Mouse (Mus musculus): ENCODE measurements around the gene Pi4ka. TPM values are rescaled to one million over a fixed set of nuclear protein-coding genes. Genes with fewer than 3 reads are reported as not detected.

The Pi4ka gene
- total and polyA plus RNA-seq, 3 experiments: 49.0 to 57.1 (median 56.4) TPM

DNA sequence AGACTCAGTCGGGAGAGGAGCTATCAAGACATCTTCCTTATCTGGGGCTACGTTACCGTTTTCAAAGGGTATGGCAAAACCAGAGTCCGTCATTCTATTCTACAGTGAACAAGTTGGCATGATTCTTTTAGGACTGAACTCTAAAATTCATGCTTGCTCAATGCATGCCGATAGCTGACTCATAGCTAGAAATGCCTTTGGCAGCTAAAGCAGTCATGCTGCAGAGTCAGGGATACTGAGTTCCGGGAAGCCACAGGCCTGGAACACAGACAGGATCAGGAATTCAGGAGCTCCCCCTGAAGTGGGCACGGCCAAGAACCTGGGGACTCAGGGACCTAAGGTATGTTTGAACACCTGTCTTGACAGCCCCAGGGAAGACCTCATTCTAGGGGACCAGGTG is 89.6 kb downstream of the Pi4ka start:
- TF ChIP-seq POLR2A (IDR thresholded peaks at IDR 0.05; ENCODE audit: insufficient read depth, low read depth, low read length) (no peak), CTCF (IDR thresholded peaks at IDR 0.05) (no peak), EP300 (IDR thresholded peaks at IDR 0.05; ENCODE audit: insufficient read depth, low read depth, low read length) (no peak)
- Histone ChIP-seq H3K4me3 (no peak overlapping the region), H3K9ac (ENCODE audit: low read depth, low read length) (no peak overlapping the region), H3K4me1 (ENCODE audit: control insufficient read depth, insufficient read depth, low read length) (no peaks in the 10 kb centered on the region), H3K36me3 (ENCODE audit: control insufficient read depth, insufficient read depth, low read length) (no peaks in the 10 kb centered on the region), H3K27ac (no peak overlapping the region), H3K27me3 (ENCODE audit: control insufficient read depth, insufficient read depth, low read length) (no peaks in the 10 kb centered on the region), H3K79me2 (replicated peaks; ENCODE audit: control insufficient read depth, insufficient read depth, low read length) (no peaks in the 10 kb centered on the region)
- WGBS: 89% methylated on average over 7 of the region's 7 CpGs
- intact Hi-C loops (cut with DNase I): no loop called here
- no peak for DNase-seq

DNA sequence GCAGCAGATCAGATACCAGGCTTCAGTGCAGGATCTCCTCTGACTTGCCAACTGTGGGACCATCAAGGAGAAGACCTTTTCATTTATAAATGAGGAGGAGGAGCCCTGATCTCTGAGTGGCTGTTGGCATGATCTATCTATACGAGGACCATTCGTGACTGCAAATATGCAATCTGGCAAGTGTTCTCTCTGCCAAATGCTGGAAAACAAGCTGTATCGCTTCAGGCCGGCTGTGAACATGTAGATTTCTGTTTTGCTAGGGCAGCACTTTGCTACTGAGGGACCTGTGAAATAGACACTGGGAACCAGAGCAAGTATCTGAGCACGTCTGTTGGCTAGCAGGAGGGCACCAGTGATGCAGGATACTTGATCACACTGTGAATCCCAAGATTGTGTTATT is 93.6 kb downstream of the Pi4ka start:
- Histone ChIP-seq H3K4me1 (ENCODE audit: control insufficient read depth, insufficient read depth, low read length) (no peaks in the 10 kb centered on the region), H3K79me2 (replicated peaks; ENCODE audit: control insufficient read depth, insufficient read depth, low read length) (no peaks in the 10 kb centered on the region), H3K9ac (ENCODE audit: low read depth, low read length) (no peak overlapping the region), H3K27ac (no peak overlapping the region), H3K4me3 (no peak overlapping the region), H3K36me3 (ENCODE audit: control insufficient read depth, insufficient read depth, low read length) (no peaks in the 10 kb centered on the region), H3K27me3 (ENCODE audit: control insufficient read depth, insufficient read depth, low read length) (no peaks in the 10 kb centered on the region)
- intact Hi-C loops (cut with DNase I): no loop called here
- no peak for DNase-seq
- TF ChIP-seq CTCF (IDR thresholded peaks at IDR 0.05): no peak
- TF ChIP-seq EP300 (IDR thresholded peaks at IDR 0.05; ENCODE audit: insufficient read depth, low read depth, low read length): no peak
- no peak for TF ChIP-seq POLR2A (IDR thresholded peaks at IDR 0.05; ENCODE audit: insufficient read depth, low read depth, low read length)
- 96% methylated on average over 5 of the region's 5 CpGs for WGBS

DNA sequence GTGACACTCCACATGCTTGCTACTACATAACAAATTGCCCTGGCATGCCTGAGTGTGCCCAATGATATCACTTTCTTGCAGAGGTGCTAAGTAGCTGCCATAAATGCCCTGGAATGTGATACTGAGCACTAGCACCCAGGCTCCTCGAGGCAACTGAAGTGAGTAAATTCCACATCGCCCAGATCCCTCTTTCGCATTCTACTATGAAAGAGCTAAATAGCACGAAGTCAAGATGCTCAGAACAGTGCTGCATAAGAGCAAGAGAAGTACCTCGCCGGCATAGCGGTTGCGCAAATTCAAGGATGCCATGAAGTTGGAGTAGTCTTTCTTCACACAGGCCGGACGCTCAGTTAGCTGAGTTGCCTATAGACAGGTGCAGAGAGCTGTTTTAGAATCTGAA is 97.1 kb downstream of the Pi4ka start:
- no peak overlapping the region for H3K9ac ChIP-seq (ENCODE audit: low read depth, low read length)
- intact Hi-C loops (cut with DNase I): no loop called here
- no peaks in the 10 kb centered on the region for H3K79me2 ChIP-seq (replicated peaks; ENCODE audit: control insufficient read depth, insufficient read depth, low read length)
- no peak overlapping the region for H3K27ac ChIP-seq
- no peaks in the 10 kb centered on the region for H3K27me3 ChIP-seq (ENCODE audit: control insufficient read depth, insufficient read depth, low read length)
- no peaks in the 10 kb centered on the region for H3K36me3 ChIP-seq (ENCODE audit: control insufficient read depth, insufficient read depth, low read length)
- no peak overlapping the region for H3K4me3 ChIP-seq
- DNase-seq: no peak
- TF ChIP-seq POLR2A (IDR thresholded peaks at IDR 0.05; ENCODE audit: insufficient read depth, low read depth, low read length) (no peak), EP300 (IDR thresholded peaks at IDR 0.05; ENCODE audit: insufficient read depth, low read depth, low read length) (no peak), CTCF (IDR thresholded peaks at IDR 0.05) (no peak)
- 93% methylated on average over 10 of the region's 10 CpGs for WGBS
- no peaks in the 10 kb centered on the region for H3K4me1 ChIP-seq (ENCODE audit: control insufficient read depth, insufficient read depth, low read length)

DNA sequence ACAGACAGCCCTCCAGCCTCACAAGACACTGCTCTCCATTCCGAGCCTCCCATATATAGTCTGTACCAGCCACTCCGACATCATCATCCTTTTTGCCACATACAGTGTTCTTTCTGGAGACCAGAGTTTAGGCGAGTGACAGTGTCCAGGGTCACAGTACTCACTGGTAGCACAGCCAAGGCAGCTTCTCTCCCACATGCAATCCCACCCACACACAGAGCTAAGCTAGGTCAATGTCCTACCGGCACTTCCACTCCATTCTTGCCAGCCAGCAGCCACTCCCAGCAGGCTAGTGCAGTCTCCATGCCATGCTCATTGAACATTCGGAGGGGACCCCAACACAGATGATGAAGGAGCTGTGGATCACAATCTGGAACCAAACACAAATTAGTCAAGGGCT is 98.7 kb downstream of the Pi4ka start:
- no peak for DNase-seq
- Histone ChIP-seq H3K9ac (ENCODE audit: low read depth, low read length) (no peak overlapping the region), H3K36me3 (ENCODE audit: control insufficient read depth, insufficient read depth, low read length) (no peaks in the 10 kb centered on the region), H3K4me3 (no peak overlapping the region), H3K79me2 (replicated peaks; ENCODE audit: control insufficient read depth, insufficient read depth, low read length) (no peaks in the 10 kb centered on the region), H3K27me3 (ENCODE audit: control insufficient read depth, insufficient read depth, low read length) (no peaks in the 10 kb centered on the region), H3K27ac (no peak overlapping the region), H3K4me1 (ENCODE audit: control insufficient read depth, insufficient read depth, low read length) (no peaks in the 10 kb centered on the region)
- intact Hi-C loops (cut with DNase I): no loop called here
- TF ChIP-seq CTCF (IDR thresholded peaks at IDR 0.05) (no peak), EP300 (IDR thresholded peaks at IDR 0.05; ENCODE audit: insufficient read depth, low read depth, low read length) (no peak), POLR2A (IDR thresholded peaks at IDR 0.05; ENCODE audit: insufficient read depth, low read depth, low read length) (no peak)
- 86% methylated on average over 5 of the region's 5 CpGs for WGBS

DNA sequence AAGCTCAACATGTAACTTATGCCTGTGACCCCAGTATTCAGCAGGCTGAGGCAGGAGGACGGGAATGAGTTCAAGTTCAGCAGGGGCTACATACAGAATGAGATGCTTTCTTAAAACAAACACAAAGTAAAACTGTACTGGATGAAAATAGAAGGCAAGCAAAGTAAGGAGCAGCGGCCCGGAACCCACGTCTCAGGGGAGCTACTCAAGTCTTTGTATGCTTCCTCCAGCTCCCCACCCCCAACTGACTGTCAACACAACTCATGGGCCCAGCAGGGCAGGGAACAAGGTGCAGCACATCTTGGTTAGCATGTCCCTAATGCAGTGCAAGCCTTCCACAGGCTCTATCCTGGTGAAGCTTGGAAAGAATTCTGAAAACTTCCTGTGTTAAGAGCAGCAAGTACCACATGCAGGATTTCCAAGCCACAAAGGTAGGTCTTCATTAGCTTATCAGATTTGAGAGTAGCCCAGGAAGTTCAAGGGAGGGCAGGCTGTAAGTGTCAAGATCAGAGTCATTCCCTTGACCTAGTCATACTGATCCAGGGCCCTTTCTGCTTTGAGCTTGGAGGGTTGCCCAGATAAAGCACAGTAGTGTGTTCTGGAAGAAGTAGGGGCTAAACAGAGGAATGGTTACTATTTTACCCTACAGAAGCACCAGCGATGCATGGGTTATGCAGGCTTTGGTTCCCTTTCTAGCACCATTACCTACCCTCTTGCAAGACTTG is 102.4 kb downstream of the Pi4ka start:
- Histone ChIP-seq H3K36me3 (ENCODE audit: control insufficient read depth, insufficient read depth, low read length) (peaks cover 4% of the 10 kb centered on the region; the same call in 1 of the 2 replicates), H3K9ac (ENCODE audit: low read depth, low read length) (no peak overlapping the region), H3K27me3 (ENCODE audit: control insufficient read depth, insufficient read depth, low read length) (no peaks in the 10 kb centered on the region), H3K4me3 (no peak overlapping the region), H3K27ac (no peak overlapping the region), H3K4me1 (ENCODE audit: control insufficient read depth, insufficient read depth, low read length) (no peaks in the 10 kb centered on the region), H3K79me2 (replicated peaks; ENCODE audit: control insufficient read depth, insufficient read depth, low read length) (no peaks in the 10 kb centered on the region)
- intact Hi-C loops (cut with DNase I): no loop called here
- no peak for TF ChIP-seq EP300 (IDR thresholded peaks at IDR 0.05; ENCODE audit: insufficient read depth, low read depth, low read length)
- TF ChIP-seq POLR2A (IDR thresholded peaks at IDR 0.05; ENCODE audit: insufficient read depth, low read depth, low read length): no peak
- no peak for TF ChIP-seq CTCF (IDR thresholded peaks at IDR 0.05)
- DNase-seq: no peak
- 76% methylated on average over 5 of the region's 5 CpGs for WGBS

DNA sequence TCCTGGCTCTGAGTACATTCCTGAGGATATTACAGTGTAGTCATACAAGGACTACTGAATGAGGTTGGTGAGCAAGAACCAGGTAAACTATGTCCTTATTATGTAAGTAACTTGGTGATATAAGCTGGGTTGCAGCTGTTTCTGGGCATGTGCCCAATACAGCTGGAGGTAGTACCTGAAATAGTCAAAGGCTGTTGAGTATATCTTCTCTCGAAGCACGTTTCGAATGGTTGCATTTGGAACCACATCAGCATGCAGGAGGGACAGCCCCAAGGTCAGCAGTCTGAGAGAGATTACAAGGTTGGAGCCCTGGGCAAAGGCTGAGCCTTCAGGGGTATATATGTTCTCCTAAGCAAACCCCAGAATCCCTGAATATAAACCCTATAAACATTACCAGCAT is 105.3 kb downstream of the Pi4ka start:
- WGBS: 85% methylated on average over 3 of the region's 3 CpGs
- no peak for DNase-seq
- Histone ChIP-seq H3K79me2 (replicated peaks; ENCODE audit: control insufficient read depth, insufficient read depth, low read length) (no peaks in the 10 kb centered on the region), H3K4me3 (no peak overlapping the region), H3K27ac (no peak overlapping the region), H3K36me3 (ENCODE audit: control insufficient read depth, insufficient read depth, low read length) (peaks cover 4% of the 10 kb centered on the region; the same call in 1 of the 2 replicates), H3K9ac (ENCODE audit: low read depth, low read length) (no peak overlapping the region), H3K4me1 (ENCODE audit: control insufficient read depth, insufficient read depth, low read length) (no peaks in the 10 kb centered on the region), H3K27me3 (ENCODE audit: control insufficient read depth, insufficient read depth, low read length) (no peaks in the 10 kb centered on the region)
- TF ChIP-seq CTCF (IDR thresholded peaks at IDR 0.05) (no peak), POLR2A (IDR thresholded peaks at IDR 0.05; ENCODE audit: insufficient read depth, low read depth, low read length) (no peak)
- intact Hi-C loops (cut with DNase I): no loop called here

Data from heart, adult 2 months (tissue).